Mouse (Mus musculus): Measurements from ENCODE around the gene Btn1a1.
A peak's percentile ranks its signal among the peaks of the same experiment; 100 is the strongest.

Btn1a1 gene

DNA sequence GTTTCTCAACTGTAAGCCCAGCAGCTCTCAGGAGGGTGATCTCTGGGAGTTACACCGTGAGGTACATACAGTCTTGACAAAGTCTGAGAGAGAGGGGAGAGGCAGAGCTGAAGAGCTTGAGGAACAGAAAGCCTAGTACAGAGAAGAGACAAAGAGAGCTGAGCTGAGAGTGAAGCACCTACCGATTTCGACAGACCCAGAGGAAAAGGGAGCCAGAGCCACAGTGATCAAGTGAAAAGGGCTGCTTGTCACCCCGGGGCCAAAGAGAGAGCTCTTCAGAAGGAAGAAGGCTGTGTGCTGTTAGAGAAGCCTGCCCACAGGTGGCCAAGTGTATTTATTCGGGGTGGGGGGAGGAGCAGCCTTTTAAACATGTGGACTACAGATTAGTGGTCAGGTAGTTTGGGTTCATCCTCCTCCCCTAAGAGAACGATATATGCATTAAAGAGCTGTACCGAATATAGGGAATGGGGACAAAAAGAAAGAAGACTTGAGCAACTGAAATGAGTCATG, at the start of gene Btn1a1:
Gene Btn1a1, minus strand, starts transcription at position 302 of the 510 bp plus-strand sequence.
- DNase-seq, result no peak

DNA sequence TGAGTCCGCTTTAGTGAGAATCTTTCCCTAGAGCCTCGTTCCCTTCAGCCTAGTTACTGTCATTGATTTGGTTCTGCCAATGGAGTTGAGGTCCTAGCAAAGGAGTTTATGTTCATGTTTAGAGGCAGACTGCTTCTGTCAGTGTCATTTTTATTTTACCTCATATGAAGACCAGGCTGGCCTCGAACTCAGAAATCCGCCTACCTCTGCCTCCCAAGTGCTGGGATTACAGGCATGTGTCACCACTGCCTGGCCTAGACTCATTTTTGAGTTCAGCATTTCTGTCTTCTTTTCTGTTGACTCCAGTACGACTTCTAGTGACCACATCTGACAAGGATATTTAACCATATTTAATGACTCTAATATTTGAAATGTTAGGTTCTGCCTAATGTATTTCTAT, 49.6 kb upstream of the Btn1a1 start:
- DNase-seq, result no peak

- no peak for DNase-seq
Measured at GRCm38 (mm10) chr13:23513517-23513916, 47.8 kb upstream of the Btn1a1 start.

DNA sequence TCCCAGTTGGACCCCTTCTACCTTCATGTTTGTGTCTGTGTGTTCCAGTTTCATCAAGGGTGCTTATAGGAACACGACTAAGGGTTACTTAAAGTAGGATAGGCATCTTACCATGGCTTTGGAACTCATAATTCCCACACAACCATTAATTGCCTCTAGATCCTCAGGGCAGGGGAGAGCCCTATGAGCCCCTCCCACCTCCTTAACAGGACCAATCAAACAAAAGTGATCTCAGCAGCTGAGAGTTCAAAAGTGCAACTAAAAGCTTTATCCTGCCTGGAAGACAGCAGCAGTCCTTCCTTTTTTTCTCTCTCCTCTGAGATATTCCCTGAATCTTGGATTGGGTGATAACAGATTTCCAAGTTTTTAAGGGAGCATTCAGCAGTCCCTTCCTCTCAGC, 44.4 kb upstream of the Btn1a1 start:
- DNase-seq, result no peak

DNA sequence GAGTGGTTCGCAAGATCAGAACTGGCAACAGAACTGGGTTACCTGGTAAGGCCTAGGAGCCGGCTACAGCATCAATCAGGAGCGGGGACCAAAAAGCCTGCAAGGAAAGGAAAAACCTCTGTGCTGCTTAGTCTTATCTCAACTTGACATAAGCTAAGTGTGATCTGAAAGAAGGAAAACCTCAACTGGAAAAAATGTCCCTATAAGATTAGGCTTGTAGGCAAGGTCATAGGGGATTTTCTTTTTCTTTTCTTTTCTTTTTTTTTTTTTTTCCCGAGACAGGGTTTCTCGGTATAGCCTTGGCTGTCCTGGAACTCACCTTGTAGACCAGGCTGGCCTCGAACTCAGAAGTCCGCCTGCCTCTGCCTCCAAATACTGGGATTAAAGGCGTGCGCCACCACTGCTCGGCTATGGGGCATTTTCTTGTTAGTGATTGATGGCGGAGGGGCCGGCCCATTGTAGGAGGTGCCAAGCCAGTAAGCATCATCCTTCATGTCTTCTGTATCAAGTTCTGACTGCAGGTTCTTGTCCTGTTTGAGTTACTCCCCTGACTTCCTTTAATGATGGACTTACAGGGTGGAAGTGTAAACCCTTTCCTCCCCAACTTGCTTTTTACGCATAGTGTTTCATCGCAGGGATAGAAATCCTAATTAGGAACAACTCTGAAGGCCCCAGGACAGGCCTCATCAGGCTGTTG, 41.3 kb upstream of the Btn1a1 start:
- DNase-seq, result no peak

GRCm38 (mm10) chr13:23506351-23506750, 40.6 kb upstream of the Btn1a1 start:
- DNase-seq, result no peak

DNA sequence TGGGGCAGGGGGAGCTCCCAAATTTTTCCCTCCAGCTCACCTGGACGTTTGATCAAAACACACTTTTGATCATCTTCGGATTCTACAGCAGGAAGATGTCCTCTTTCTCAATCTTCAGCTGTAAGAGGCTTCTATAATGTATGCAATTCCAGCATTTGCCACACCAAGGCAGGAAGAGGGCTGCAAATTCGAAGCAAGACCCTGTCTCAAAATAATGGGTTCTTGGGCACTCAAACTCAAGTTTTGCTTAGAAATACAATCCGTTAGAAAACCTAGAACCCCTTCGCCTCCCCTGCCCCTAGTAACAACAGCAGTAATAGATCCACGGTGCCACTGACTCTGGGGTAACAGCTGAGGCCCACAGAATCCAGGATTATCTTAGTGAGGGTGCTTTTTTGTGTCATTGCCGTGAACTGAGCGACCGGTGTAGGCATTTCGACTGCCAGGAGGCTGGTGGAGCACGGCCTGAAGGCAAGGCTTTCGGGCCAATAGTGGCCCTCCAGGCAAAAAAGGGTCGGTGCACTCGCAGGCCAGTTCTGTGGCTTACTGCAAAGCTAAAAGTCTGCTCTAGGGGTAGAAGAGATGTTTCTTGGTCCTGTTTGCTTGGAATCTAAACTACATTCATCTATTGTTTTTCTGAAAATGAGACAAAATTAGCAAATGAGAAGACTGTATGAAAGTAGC, 40.1 kb upstream of the Btn1a1 start:
- DNase-seq, result no peak

- no peak for DNase-seq
Measured at GRCm38 (mm10) chr13:23503797-23504196, 38.1 kb upstream of the Btn1a1 start.

DNA sequence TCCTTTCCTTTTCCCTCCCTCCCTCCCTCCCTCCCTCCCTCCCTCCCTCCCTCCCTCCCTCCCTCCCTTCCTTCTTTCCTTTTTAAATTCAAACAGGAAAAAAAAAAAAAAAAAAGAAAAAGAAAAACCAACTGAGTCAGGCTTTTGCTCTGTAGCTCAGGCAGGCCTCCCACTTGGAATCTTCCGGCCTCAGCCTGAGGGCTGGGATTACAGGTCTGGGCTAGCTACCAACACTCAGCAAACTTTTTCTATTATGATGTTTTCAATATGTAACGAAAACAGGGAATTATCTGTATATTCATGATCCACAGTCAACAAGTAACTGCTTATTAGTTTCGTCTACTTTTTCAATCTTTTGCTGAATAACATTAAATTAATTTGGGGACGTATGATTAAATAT, 37.2 kb upstream of the Btn1a1 start:
- DNase-seq, result no peak

- DNase-seq, result no peak
Measured at GRCm38 (mm10) chr13:23502031-23502567, 36.4 kb upstream of the Btn1a1 start.

DNA sequence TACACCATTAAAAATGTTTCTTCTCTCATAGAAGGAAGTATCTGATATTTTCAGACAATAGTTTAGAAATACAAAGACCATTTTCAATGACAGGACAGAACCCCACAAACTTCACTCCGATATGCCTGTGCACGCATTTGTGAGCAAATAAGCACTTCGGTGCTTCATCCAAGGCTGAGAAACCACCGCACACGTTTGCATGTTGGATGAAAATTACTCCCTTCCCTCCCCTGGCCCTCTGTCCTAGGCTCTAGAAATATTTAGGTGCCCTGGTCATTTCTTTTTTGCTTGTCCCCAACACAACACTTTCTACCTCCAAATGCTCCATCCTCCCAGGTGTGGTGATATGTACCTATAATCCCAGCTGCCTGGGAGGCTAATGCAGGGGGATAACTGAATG, 35.8 kb upstream of the Btn1a1 start:
- DNase-seq, result no peak

DNA sequence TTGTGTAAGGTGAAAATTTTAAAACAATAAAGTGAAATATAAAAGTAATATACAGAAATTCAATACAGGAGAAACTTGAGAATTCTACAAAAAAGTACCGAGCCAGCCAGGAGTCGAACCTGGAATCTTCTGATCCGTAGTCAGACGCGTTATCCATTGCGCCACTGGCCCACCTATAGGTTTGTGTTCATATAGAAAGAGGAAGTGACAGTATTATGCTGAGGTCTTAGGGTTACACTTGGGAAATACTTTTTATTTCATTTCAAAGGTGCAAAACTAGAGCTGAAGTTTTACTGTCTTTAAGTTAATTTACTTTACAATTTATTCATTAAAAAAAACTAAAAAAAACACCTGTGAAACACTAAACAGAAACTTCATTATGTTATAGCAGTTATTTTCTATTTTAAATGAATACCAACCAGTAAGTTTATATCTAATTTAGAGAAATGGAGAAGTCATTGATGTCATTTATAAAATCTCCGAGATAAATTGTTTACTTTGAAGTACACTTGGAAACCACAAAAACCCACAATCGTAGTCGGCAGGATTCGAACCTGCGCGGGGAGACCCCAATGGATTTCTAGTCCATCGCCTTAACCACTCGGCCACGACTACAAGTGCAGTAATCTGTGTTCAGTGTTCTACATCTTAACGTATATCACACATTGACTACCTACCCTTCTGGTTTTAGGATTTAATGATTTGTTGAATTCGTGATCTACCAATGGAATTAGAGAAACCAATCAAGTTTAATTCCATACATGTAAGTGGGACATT, 34.9 kb upstream of the Btn1a1 start:
- peak; percentile 26 for DNase-seq

DNA sequence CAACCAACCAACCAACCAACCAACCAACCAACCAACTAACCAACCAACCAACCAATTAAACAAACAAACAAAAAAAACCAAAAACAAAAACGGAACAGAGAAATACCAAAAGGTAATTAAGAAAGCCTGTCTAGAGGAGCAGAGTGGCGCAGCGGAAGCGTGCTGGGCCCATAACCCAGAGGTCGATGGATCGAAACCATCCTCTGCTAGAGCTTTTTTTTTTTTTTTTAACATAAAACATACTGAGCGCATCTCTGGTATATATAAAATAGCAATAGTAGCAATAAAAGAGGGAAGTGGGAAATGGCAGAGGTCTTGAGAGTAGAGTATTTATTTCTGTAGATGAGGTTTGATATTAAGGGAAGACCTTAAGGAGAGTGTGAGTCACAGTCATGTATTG, 34.2 kb upstream of the Btn1a1 start:
- no peak for DNase-seq

DNA sequence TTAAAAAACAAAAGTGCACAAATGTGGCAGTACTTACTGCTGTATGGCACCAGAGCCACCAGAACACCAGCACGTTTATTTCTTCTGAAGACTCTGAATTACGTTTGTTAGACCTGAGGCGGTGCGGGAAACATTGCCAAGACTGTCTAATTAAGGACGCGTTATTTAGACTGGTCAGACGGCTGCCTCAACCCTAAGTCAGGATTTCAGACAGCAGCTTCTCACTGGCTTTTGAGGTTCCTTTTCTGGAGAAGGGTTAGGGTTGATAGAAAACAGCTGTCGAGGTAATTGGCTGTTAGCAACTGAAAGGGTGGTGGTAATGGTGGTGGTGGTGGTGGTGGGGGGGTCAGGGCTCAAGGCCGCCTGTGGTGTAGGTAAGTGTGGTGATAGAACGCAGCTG, 33.0 kb upstream of the Btn1a1 start:
- no peak for DNase-seq

DNA sequence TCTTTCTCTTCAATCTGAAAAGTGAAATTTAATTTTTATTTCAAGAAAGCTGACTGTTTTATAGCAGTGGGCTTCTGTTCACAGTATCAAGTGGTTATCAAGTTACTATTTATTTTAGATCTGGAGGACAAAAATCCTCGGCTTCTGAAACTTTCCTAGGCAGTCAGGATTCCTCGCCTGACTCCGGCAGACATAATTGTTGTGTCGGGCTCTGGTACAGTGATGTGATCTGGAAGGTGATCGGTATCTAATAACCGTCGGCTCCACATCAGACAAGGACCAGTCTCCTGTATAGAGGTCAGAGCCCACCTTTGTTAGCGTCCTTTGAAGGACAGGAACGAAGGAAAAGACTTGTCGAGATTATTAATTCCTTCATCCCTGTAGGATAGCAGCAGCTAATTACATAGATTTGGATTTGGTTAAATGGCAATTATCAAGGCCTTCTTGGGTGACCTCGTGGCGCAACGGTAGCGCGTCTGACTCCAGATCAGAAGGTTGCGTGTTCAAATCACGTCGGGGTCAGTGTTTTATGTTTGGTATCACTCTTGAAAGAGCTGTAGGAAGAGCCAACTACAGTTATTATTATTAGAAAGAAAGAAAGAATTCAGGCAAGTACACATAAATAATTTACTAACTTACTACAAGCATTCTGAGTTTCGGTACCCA, 32.1 kb upstream of the Btn1a1 start:
- DNase-seq, result no peak

DNA sequence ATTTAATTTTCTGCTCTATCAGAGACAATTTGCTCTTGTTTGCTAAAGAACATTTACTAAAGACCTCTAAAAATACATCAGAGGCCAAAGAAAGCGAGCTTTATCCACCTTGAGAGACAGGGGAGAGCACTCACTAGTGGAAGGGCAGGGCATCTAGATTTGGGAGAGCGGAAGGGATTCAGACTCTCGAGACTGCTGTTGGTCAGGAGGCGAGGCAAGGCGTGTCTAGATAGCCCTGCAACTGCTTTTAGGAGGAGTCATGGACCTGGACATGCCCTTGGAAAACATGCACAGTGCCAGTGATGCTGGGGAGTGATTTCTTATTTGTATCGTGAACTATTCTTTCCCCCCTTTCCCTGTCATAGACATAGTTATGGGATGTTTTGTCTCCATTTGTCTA, 29.8 kb upstream of the Btn1a1 start:
- DNase-seq, result no peak

DNA sequence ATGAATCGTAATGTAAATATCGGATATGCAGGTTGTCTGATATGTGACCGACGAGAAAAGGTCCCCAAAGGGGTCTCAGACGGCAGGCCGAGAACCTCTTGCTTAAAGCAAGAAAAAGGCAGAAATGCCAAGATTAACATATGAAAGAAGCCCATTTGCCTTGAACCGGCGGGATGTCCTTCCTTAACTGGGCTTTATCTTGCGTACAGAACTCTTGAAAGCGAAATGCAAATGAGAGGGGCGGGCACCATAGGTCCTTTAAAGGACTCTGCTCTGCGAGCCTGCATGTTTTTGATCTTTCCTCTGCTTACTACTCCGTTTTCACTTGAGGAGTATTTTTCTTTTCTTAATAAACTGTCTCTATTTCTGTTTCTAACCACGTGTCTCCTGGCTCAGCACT, 26.3 kb upstream of the Btn1a1 start:
- DNase-seq, result no peak

- DNase-seq, result no peak
Measured at GRCm38 (mm10) chr13:23491263-23491662, 25.6 kb upstream of the Btn1a1 start.

- no peak for DNase-seq
Measured at GRCm38 (mm10) chr13:23490863-23491262, 25.2 kb upstream of the Btn1a1 start.

GRCm38 (mm10) chr13:23488400-23489322, 23.0 kb upstream of the Btn1a1 start, which contains the start of gene Btn2a2:
Btn2a2 (minus strand) TSS chr13:23488857.
- DNase-seq, result peak; percentile 81

GRCm38 (mm10) chr13:23485271-23485670, 19.6 kb upstream of the Btn1a1 start:
- no peak for DNase-seq

- DNase-seq, result no peak
Measured at GRCm38 (mm10) chr13:23483153-23483552, 17.5 kb upstream of the Btn1a1 start.
